Mouse (Mus musculus) urinary bladder, postnatal 4 days (tissue): Measurements from ENCODE around the gene Bbs4.
"Not testable (repeated sequence)": the region's sequence is repeated elsewhere in the genome, so short reads cannot be mapped to it uniquely, and the experiment has no call there.

Source experiments
- DNase-seq, 2 experiments: peaks; one replicate each; pipeline ENCODE4 v3.0.0; 2021 to 2022; ENCODE audit warnings: low spot score in 2 of 2

Bbs4 gene

GRCm38 (mm10) chr9:59353253-59353639 lies at the start of gene Bbs4:
TSS of gene Bbs4 (minus strand) at chr9:59353508.
- DNase-seq, result peak; percentile 88 to 95

DNA sequence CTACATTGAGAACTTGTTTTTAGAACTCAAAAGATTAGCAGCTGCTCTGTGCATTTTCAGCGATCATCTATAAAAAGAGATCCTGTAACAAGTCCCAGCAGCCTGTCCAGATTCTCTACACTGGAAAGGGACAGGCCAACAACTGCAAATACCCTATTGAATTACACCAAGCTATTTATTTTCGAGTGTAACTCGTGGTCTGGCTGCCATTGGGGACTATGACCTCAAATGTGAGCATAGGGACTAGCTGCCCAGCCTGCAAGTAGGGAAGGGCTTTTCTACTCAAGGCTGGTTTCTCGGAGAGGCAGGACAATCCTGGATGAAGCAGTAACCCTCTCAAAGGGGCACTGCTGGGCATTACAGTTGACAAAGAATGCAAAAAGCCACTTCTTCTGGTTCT lies 35.8 kb upstream of the Bbs4 start:
- DNase-seq, result no peak

GRCm38 (mm10) chr9:59388311-59388710 lies 35.0 kb upstream of the Bbs4 start:
- no peak for DNase-seq

DNA sequence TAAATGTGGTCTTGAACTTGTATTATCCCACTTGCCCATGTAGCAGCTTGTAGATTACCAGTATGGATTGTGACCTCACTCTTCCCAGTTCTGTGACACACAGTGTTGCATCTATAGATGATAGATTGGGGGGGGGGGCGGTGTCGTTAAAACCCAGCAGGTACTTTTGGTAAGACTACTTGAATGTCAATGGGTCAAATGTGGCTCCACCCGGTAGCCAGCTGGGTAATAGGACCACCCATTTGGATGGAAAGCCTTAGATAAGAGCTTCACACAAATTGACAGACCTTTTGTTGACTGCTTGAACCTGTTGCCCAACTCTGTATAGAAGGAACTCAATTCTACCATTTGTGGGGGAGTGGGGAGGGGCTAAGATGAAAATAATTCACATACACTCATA lies 34.2 kb upstream of the Bbs4 start:
- DNase-seq, result no peak

- DNase-seq, result no peak
Observed at GRCm38 (mm10) chr9:59375626-59376025, 22.3 kb upstream of the Bbs4 start.

DNA sequence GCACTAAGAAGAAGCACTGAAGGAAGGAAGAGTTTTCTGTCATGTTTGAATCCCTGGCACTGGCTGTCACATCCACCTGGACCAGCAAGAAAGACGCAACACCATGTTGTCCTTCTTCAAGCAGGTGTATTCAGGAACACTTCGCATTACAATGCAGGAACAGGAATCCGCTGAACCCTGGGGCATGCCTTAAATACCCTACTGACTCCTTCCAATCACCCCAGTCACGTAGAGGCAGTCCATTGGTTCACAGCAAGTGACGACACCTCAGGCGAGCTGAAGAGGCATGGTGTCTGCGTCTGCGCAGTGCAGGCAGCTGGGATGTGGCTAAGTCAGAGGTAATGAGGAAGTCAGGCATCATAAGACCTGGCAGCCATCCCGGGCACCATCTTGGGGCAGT lies 16.3 kb upstream of the Bbs4 start:
- DNase-seq, result no peak

- DNase-seq, result no peak
Observed at GRCm38 (mm10) chr9:59369220-59369619, 15.9 kb upstream of the Bbs4 start.

GRCm38 (mm10) chr9:59360487-59360886 lies 7.2 kb upstream of the Bbs4 start:
- not testable (repeated sequence) for DNase-seq

DNA sequence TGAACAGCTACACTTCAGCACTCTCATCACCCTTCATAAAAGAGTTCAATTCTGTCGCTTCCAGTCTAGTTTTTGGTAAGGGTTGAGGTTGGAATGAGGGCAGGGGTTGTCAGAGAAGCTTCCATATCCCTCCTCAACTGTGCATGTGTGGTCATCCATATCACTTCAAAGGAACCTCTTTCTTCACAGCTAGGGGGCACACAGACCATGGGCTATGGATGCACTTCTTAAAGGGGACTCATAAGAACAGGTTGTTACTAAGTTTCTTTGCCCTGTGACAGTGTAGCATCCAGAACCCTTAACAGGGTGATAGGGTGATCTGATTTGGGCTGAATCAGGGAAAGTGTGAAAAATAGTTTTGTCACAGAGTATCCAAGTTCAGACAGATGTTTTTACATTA lies 4.7 kb upstream of the Bbs4 start:
- not testable (repeated sequence) for DNase-seq

GRCm38 (mm10) chr9:59352586-59353252 lies 589 bp downstream of the Bbs4 start:
- no peak for DNase-seq

DNA sequence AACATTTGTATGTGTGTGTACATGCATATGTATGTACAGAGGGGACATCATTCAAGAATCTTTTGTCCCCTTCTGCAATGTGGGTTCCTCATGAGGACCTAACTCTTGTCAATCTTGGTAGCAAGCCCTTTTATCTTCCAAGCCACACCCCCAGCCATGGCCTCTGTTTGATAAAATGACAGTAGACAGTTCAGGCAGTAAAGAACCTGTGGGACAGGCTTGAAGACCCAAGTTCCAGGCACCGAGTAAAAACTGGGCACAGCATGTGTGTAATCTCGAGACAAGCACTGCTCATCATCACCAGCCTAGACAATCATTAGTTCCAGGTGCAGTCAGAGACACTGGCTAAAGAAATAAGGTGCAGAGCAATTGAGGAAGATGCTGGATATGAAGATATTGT lies 7.1 kb downstream of the Bbs4 start:
- no peak for DNase-seq

GRCm38 (mm10) chr9:59340002-59340401 lies 13.3 kb downstream of the Bbs4 start:
- no peak for DNase-seq

- DNase-seq, result no peak
Observed at GRCm38 (mm10) chr9:59339107-59339506, 14.2 kb downstream of the Bbs4 start.

DNA sequence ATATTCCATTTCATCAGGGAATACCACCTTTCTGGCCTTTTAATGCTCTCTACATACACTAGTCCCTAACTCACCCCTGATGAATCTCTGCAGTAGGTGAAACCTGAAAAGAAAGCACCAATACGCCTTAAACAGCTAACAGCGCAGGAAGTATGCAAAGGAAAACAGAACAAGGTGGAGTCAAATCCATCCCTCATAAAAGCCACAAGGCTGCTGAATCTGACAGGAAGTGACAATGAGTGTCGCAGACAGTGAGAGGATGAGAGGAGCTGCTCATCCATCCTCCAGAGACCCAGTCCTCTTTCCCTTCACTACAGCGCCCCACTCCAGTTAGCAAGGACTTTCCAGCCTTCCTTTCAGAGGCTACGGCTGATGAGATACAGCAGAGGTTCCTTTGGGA lies 14.9 kb downstream of the Bbs4 start:
- no peak for DNase-seq

GRCm38 (mm10) chr9:59337889-59338288 lies 15.4 kb downstream of the Bbs4 start:
- DNase-seq, result no peak

DNA sequence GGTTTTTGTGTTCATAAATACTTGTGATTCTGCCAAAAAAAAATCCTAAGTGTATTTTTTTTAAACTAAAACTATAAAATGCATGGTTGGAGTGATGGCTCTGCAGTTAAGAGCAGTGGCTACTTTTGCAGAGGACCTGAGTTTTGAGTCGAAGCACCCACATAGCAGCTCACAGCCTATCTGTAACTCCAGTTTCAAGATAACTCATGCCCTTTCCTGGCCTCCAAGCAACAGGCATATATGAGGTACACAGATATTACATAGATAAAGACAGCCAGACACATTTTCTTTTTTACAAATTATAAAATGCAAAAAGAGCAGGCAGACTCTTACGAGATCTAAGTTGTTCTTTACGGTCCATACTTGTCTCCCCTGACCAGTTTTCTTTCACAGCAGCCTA lies 16.8 kb downstream of the Bbs4 start:
- DNase-seq, result no peak

GRCm38 (mm10) chr9:59330055-59330454 lies 23.3 kb downstream of the Bbs4 start:
- DNase-seq, result no peak

DNA sequence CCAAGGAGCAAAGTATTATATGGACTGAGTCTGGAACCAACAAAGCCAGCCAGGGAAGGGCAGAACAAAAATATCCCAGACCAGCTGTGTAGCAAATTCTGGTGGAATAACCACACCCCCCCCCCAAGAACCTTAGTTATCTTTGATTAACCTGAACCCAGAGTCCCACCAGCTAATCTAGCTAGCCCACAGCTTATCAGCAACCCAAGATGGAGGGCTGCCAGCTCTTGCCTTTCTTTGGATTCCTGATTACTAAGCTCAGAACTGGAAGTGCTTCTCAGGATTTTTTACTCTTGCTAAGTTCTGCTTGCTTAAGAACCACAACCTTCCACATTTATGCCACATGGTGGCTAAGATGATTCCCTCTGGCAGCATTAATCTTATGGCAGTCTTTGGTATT lies 29.0 kb downstream of the Bbs4 start:
- DNase-seq, result no peak

GRCm38 (mm10) chr9:59316206-59316605 lies 37.1 kb downstream of the Bbs4 start:
- DNase-seq, result no peak

GRCm38 (mm10) chr9:59311284-59311670 lies 42.0 kb downstream of the Bbs4 start:
- no peak for DNase-seq

DNA sequence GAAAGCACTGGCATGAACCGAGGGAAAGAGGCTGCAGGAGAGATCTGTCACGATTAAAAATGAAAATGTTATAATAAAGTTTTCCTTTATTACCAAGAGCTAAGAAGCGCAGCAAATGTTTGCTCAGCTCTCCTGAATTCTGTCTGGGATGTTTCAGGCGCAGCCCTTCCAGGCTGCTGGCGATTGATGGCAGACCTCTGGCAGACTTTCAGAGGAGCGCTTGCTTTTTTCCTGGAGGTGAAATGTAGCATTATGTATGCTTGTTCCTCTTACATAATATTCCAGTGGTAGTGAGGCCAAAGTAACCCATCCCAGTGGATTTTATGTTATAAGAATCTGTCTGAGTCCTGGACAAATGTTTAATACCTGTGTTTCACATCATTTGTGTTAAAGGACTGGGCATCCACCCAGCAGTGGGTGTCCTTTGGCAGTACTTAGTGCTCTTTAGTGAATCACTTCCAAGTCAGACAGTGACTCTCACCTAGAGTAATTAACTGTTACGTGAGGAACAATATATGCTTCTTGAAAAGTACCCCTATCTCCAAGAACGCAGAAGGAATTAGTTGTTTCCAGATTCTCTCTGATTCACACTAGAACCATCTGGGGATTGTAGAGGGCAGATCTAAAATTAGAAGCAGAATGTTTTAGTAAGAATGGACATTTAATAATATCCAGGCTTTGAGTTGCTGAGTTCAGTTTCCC lies 42.6 kb downstream of the Bbs4 start:
- no peak for DNase-seq

GRCm38 (mm10) chr9:59307890-59308289 lies 45.4 kb downstream of the Bbs4 start:
- DNase-seq, result no peak

- DNase-seq, result no peak
Observed at GRCm38 (mm10) chr9:59296419-59296818, 56.9 kb downstream of the Bbs4 start.

GRCm38 (mm10) chr9:59292493-59292875 lies 60.8 kb downstream of the Bbs4 start:
- no peak for DNase-seq
